Mouse (Mus musculus) bone marrow macrophage, adult 2 months (primary cell): Measurements from ENCODE around the gene Tomm6.

Source experiments
- CTCF ChIP-seq: IDR thresholded peaks from 2 replicates; pipeline ENCODE4 v1.5.1; 2012; ENCODE audit warnings: low read depth, mild to moderate bottlenecking, low read length, moderate library complexity
- POLR2A ChIP-seq: IDR thresholded peaks from 2 replicates; pipeline ENCODE4 v1.6.1; 2012; ENCODE audit warnings: mild to moderate bottlenecking, low read depth, low read length, borderline replicate concordance

DNA sequence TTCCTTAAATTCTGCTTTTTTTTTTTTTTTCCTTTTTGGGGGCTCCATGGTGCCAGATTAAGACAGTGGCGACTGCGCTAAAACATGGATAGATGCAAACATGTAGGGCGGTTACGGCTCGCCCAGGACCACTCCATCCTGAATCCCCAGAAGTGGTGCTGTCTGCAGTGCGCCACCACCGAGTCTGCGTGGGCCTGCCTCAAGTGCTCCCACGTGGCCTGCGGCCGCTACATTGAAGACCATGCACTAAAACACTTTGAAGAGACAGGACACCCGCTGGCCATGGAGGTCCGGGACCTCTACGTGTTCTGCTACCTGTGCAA, 16.2 kb downstream of the Tomm6 start:
- TF ChIP-seq POLR2A (no peak), CTCF (no peak)
